8 mouse cellular contexts compared by ENCODE assay signal in the genomic region with DNA sequence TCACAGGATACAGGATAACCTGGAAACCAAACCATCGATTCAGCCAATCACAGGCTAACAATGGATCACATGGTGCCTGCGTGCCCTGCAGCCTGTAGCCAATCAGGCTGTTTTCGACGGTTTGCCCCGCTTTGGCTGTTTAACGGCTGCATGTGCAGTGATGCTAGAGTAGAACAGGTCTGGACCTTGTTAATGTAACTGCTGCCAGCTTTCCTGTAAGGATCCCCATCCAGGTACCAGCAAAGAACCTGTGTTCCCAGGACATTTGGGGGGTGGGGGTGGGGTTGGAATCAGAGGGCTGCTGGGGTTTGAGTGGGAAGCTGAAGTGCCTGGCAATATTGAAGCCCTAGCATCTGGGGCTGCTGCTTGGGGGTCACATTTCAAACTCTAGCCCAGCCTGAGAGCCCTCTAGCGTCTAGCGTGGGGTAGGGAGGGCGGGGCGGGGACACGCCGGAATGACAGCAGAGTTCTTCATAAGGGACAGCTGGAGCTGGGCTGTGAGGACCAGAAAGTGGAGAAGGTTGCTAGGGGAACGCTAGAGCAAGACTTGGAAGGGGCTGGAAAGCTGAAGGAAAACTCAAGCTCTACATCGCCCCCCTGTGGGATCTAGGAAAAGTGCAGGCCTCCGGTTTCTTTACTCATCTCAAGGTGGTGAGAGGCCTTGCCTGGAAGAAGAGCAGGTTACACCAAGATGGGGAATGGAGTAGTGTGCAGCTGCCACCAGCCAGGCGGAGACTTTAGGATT. TPM values are rescaled to one million over a fixed set of nuclear protein-coding genes. Genes with fewer than 3 reads are reported as not detected.
DNase-seq lines count a peak whose midpoint lies in the region; ATAC-seq and TF ChIP-seq lines count a peak whose summit lies in the region.

No protein-coding gene starts in this region.

- 25% methylated on average over 16 of the region's 16 CpGs for WGBS in kidney, embryonic 16.5 days
- 17% methylated on average over 16 of the region's 16 CpGs for WGBS in limb, embryonic 14.5 days
- 32% methylated on average over 16 of the region's 16 CpGs for WGBS in neural tube, embryonic 14.5 days

- no peak overlapping the region for H3K9ac ChIP-seq in kidney, embryonic 16.5 days (replicated peaks; ENCODE audit: low read length)
- H3K9ac ChIP-seq in limb, embryonic 14.5 days (ENCODE audit: low read depth, low read length, severe bottlenecking): no peak overlapping the region
- no peak overlapping the region for H3K9ac ChIP-seq in neural tube, embryonic 14.5 days (replicated peaks; ENCODE audit: low read depth, low read length)

- no peak for TF ChIP-seq POLR2A in limb, embryonic 14.5 days (IDR thresholded peaks at IDR 0.05; ENCODE audit: borderline replicate concordance, extremely low read depth, insufficient read depth, insufficient read length)

- no peaks in the 10 kb centered on the region for H3K36me3 ChIP-seq in kidney, embryonic 16.5 days (ENCODE audit: insufficient read depth, low read length)
- H3K36me3 ChIP-seq in limb, embryonic 14.5 days (ENCODE audit: control insufficient read depth, insufficient read depth, low read length): no peaks in the 10 kb centered on the region
- no peaks in the 10 kb centered on the region for H3K36me3 ChIP-seq in neural tube, embryonic 14.5 days (ENCODE audit: control insufficient read depth, insufficient read depth, low read length)

- no peaks in the 10 kb centered on the region for H3K9me3 ChIP-seq in kidney, embryonic 16.5 days (ENCODE audit: low read length)
- H3K9me3 ChIP-seq in limb, embryonic 14.5 days (ENCODE audit: control insufficient read depth, low read length): no peaks in the 10 kb centered on the region
- H3K9me3 ChIP-seq in neural tube, embryonic 14.5 days (ENCODE audit: control insufficient read depth, low read length): no peaks in the 10 kb centered on the region

- no peak overlapping the region for H3K27ac ChIP-seq in kidney, embryonic 16.5 days (ENCODE audit: low read length)
- H3K27ac ChIP-seq in limb, embryonic 14.5 days (replicated peaks; ENCODE audit: low read depth, low read length): no peak overlapping the region
- no peak overlapping the region for H3K27ac ChIP-seq in neural tube, embryonic 14.5 days (ENCODE audit: low read depth, low read length)

- 0 out of 2 replicates have a peak, but pooled peaks have one; percentile 30 for ATAC-seq in granulocyte monocyte progenitor cell, adult 5-6 weeks (replicated peaks; ENCODE audit: poor library complexity, severe bottlenecking)
- peak; percentile 82 for ATAC-seq in kidney, embryonic 16.5 days (ENCODE audit: low FRiP score, low TSS enrichment)
- ATAC-seq in limb, embryonic 14.5 days (ENCODE audit: low FRiP score, low read depth): peak; percentile 85
- ATAC-seq in neural tube, embryonic 14.5 days (ENCODE audit: low read depth): peak; percentile 72; the same call in 1 of the 2 replicates
- ATAC-seq in megakaryocyte-erythroid progenitor cell, adult 5-6 weeks (replicated peaks; ENCODE audit: low FRiP score, low TSS enrichment, poor library complexity, severe bottlenecking): no peak

- no peak overlapping the region for H3K4me3 ChIP-seq in kidney, embryonic 16.5 days (ENCODE audit: low read length)
- 0 out of 2 replicates have a peak overlapping the region, but pooled peaks have one; percentile 4 for H3K4me3 ChIP-seq in limb, embryonic 14.5 days (replicated peaks; ENCODE audit: low read length)
- peak overlapping the region; percentile 15; the same call in 1 of the 2 replicates for H3K4me3 ChIP-seq in neural tube, embryonic 14.5 days (ENCODE audit: low read depth, low read length)

- peaks cover 4% of the 10 kb centered on the region; the same call in 1 of the 2 replicates for H3K27me3 ChIP-seq in kidney, embryonic 16.5 days (ENCODE audit: insufficient read depth, low read length)
- H3K27me3 ChIP-seq in limb, embryonic 14.5 days (ENCODE audit: control insufficient read depth, insufficient read depth, low read length): no peaks in the 10 kb centered on the region
- no peaks in the 10 kb centered on the region for H3K27me3 ChIP-seq in neural tube, embryonic 14.5 days (ENCODE audit: control insufficient read depth, insufficient read depth, low read length)

- peaks cover 5% of the 10 kb centered on the region for H3K4me1 ChIP-seq in kidney, embryonic 16.5 days (ENCODE audit: insufficient read depth, low read length)
- 0 out of 2 replicates have a peak, but pooled peaks cover 2% of the 10 kb centered on the region for H3K4me1 ChIP-seq in limb, embryonic 14.5 days (ENCODE audit: control insufficient read depth, insufficient read depth, low read length)
- no peaks in the 10 kb centered on the region for H3K4me1 ChIP-seq in neural tube, embryonic 14.5 days (ENCODE audit: control insufficient read depth, insufficient read depth, low read length)

- H3K4me2 ChIP-seq in kidney, embryonic 16.5 days (replicated peaks; ENCODE audit: low read depth, low read length): 0 out of 2 replicates have a peak overlapping the region, but pooled peaks have one; percentile 21
- peak overlapping the region; percentile 42 for H3K4me2 ChIP-seq in limb, embryonic 14.5 days (replicated peaks; ENCODE audit: low read depth, low read length, severe bottlenecking)
- H3K4me2 ChIP-seq in neural tube, embryonic 14.5 days (ENCODE audit: low read depth, low read length): peak overlapping the region; percentile 3; the same call in 1 of the 2 replicates

- peak; percentile 24 for DNase-seq in thymus, postnatal 0 days (ENCODE audit: low spot score)
- no peak for DNase-seq in thymus, postnatal 25 days
- DNase-seq in cerebellum, postnatal 36 days: peak; percentile 29 to 38
- DNase-seq in limb, embryonic 14.5 days (ENCODE audit: low spot score): peak; percentile 70

RNA-seq across cellular contexts. Expression of gene Sptlc1, which starts 16.5 kb away (rescaled TPM):
- polyA plus RNA-seq in thymus, postnatal 0 days (2015; fragmentation: Nextera tagmentation; extraction: Ambion mirVana): 35.0 and 37.2 TPM in 2 replicates
- total RNA-seq in granulocyte monocyte progenitor cell, adult 5-6 weeks (2014; fragmentation: Nextera tagmentation): 18.2 and 21.9 TPM in 2 replicates
- 38.6 and 41.3 TPM in 2 replicates for total RNA-seq in granulocyte monocyte progenitor cell, adult 5-6 weeks (2017)
- polyA plus RNA-seq in kidney, embryonic 16.5 days (2015; fragmentation: Nextera tagmentation; extraction: Ambion mirVana): 42.3 and 44.8 TPM in 2 replicates
- polyA plus RNA-seq in limb, embryonic 14.5 days (2012; rRNA removed): 33.8 and 34.7 TPM in 2 replicates
- 46.8 and 49.4 TPM in 2 replicates for polyA plus RNA-seq in limb, embryonic 14.5 days (2014; fragmentation: Nextera tagmentation; extraction: Ambion mirVana)
- polyA plus RNA-seq in neural tube, embryonic 14.5 days (2014; fragmentation: Nextera tagmentation; extraction: Ambion mirVana): 30.8 and 34.2 TPM in 2 replicates
- 12.1 and 19.3 TPM in 2 replicates for total RNA-seq in megakaryocyte-erythroid progenitor cell, adult 5-6 weeks (2014; fragmentation: Nextera tagmentation)
- total RNA-seq in megakaryocyte-erythroid progenitor cell, adult 5-6 weeks (2017): 23.1 and 32.4 TPM in 2 replicates
